ENCODE assay signal across 28 mouse cellular contexts in the genomic region with DNA sequence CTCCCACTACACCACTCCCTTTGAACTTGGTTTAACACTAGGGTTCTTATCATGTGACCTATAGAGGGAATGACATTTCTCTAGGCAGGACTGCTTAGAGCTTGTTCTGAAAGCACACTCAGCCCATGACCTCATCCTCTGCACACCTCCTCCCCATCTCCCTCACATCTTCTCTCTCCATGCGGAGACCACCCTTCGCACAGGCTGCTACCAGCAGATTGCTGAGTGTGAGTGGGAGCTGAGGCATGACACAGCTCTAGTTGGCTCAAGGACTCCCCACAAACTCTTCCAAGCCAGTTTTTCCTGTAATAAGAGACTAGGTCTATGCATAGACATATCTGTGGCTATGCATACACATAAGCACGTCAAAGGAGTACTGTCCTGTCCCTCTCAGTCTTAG.
"Had no signal": no experiment of that assay in that cellular context is flagged by ENCODE, and none has a peak within 500 bp of the region (broad histone marks: within the 10 kb centered on the region; RNA-seq: fewer than 3 reads in every experiment).

No protein-coding gene starts in this region.

- ATAC-seq: hindbrain, embryonic 16.5 days; inflammation-experienced regulatory T-cells, adult 6 months; intestine, embryonic 15.5 days had no signal

- H3K9ac ChIP-seq: heart, embryonic 12.5 days; hindbrain, embryonic 12.5 days; hindbrain, embryonic 14.5 days; intestine, embryonic 15.5 days; kidney, embryonic 15.5 days; limb, embryonic 12.5 days; liver, embryonic 13.5 days had no signal

- H3K27me3 ChIP-seq: heart, embryonic 12.5 days; hindbrain, embryonic 12.5 days; intestine, embryonic 15.5 days; kidney, embryonic 15.5 days; liver, embryonic 13.5 days had no signal

- H3K4me1 ChIP-seq: heart, embryonic 10.5 days; hindbrain, embryonic 10.5 days; hindbrain, embryonic 12.5 days; intestine, embryonic 15.5 days; liver, embryonic 13.5 days had no signal

- H3K9me3 ChIP-seq: heart, embryonic 10.5 days; heart, embryonic 12.5 days; hindbrain, embryonic 10.5 days; hindbrain, embryonic 12.5 days; intestine, embryonic 15.5 days; kidney, embryonic 15.5 days; limb, embryonic 12.5 days; liver, embryonic 13.5 days had no signal

- DNase-seq: gastrocnemius, adult 2 months; gastrocnemius, postnatal 10 days; gastrocnemius, postnatal 25 days; heart, adult 18-20 months; heart, postnatal 10 days; heart, postnatal 4 days; kidney, adult 11 months; kidney, adult 2 months; kidney, adult 9 months; kidney, postnatal 14 days; kidney, postnatal 36 days; layer of hippocampus, adult 9-11 months; layer of hippocampus, postnatal 36 days; left cerebral cortex, postnatal 4 days; liver; liver, embryonic 13.5 days had no signal

- H3K4me3 ChIP-seq: gastrocnemius, adult 2 months; heart, embryonic 10.5 days; heart, embryonic 12.5 days; hindbrain, embryonic 10.5 days; hindbrain, embryonic 12.5 days; intestine, embryonic 15.5 days; kidney, embryonic 15.5 days; limb, embryonic 12.5 days; liver, embryonic 13.5 days had no signal

- H3K36me3 ChIP-seq: heart, embryonic 10.5 days; heart, embryonic 12.5 days; hindbrain, embryonic 10.5 days; hindbrain, embryonic 12.5 days; intestine, embryonic 15.5 days; kidney, embryonic 15.5 days; limb, embryonic 12.5 days; liver, embryonic 13.5 days had no signal

- H3K27ac ChIP-seq: gastrocnemius, adult 2 months; heart, embryonic 10.5 days; hindbrain, embryonic 10.5 days; hindbrain, embryonic 12.5 days; hindbrain, embryonic 14.5 days; intestine, embryonic 15.5 days; kidney, embryonic 15.5 days; kidney, postnatal 0 days; limb, embryonic 12.5 days; liver, embryonic 13.5 days had no signal

- H3K4me2 ChIP-seq: heart, embryonic 12.5 days; hindbrain, embryonic 12.5 days; hindbrain, embryonic 14.5 days; intestine, embryonic 15.5 days; kidney, embryonic 15.5 days; limb, embryonic 12.5 days; liver, embryonic 11.5 days; liver, embryonic 13.5 days had no signal
